Mouse (Mus musculus) adrenal gland, postnatal 14 days (tissue): ENCODE measurements around the gene Tyr. TPM values are rescaled to one million over a fixed set of nuclear protein-coding genes. Genes with fewer than 3 reads are reported as not detected.

Experiments used
- DNase-seq: peaks from one replicate; pipeline ENCODE4 v3.0.0; 2021; ENCODE audit warnings: mixed read lengths
- long read RNA-seq, 2 experiments: library from polyadenylated mRNA; stranded (forward); transcript quantifications; one replicate each; pipeline ENCODE4 v2.0.0; 2021
- total RNA-seq: library from RNA; stranded (reverse); gene quantifications from 2 replicates; pipeline ENCODE4 v1.2.3, GENCODE M21; 2021

The Tyr gene
- total RNA-seq, result not detected in 2 replicates
- long read RNA-seq, experiment 1, result 0 reads
- long read RNA-seq, experiment 2, result 0 reads

- no peak for DNase-seq
Observed at GRCm38 (mm10) chr7:87493412-87493811, at the start of gene Tyr. Tyr (minus strand) TSS chr7:87493512.

DNA sequence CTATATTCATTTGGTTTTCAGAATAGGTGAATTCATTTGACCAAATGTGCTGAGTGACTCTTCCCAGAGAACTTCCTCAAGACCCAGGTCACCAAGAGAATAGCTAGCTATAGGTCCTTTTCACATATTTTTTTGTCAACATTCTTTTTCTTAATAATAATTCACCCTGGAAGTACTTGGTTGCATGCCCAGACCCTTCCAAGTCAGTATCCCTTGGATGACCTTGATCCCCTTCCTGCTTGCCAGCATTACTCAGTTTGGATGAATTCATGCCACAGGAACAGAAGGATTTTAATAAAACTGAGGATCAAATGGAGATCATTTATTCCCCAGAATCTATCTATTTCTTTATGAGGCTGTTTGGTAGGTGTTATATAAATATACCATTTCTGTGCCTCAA is 45.7 kb upstream of the Tyr start:
- DNase-seq, result peak; percentile 3

GRCm38 (mm10) chr7:87494124-87494682 is 891 bp upstream of the Tyr start:
- DNase-seq, result no peak

GRCm38 (mm10) chr7:87488024-87488423 is 5.3 kb downstream of the Tyr start:
- no peak for DNase-seq

- no peak for DNase-seq
Observed at GRCm38 (mm10) chr7:87413271-87413670, 80.0 kb downstream of the Tyr start.

GRCm38 (mm10) chr7:87411373-87411772 is 81.9 kb downstream of the Tyr start:
- peak; percentile 29 for DNase-seq

- no peak for DNase-seq
Observed at GRCm38 (mm10) chr7:87397023-87397422, 96.3 kb downstream of the Tyr start.

DNA sequence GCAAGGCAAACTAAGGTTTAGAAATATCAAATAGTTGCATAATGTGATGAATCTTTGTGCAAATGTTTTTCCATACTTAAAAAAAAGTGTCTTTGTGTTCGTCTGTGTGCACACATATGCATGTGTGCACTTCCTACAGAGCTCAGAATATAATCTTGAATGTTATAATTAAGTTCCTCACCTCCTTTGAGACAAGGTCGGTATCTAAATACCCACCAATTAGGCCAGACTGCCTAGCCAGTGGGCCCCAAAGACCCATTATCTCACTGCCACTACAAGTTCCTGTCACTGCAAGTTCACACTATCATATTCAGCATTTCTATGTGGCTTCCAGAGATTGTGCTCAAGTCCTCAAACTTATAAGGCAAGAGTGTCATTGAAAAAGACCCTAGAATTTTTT is 118.4 kb downstream of the Tyr start:
- DNase-seq, result no peak

Other genes with a start within 250 kb of the Tyr start
- 1.0 and 1.5 TPM in 2 replicates for gene Nox4, start 247.4 kb downstream of the Tyr start, total RNA-seq
- not detected in 2 replicates for gene Grm5, start 90.7 kb upstream of the Tyr start, total RNA-seq